Mouse (Mus musculus): ENCODE measurements around the gene Tecpr2. TPM values are rescaled to one million over a fixed set of nuclear protein-coding genes. Genes with fewer than 3 reads are reported as not detected.
"Not testable (repeated sequence)": the region's sequence is repeated elsewhere in the genome, so short reads cannot be mapped to it uniquely, and the experiment has no call there.

Gene Tecpr2
- polyA plus RNA-seq, 1 experiment from 2014 or later = 7.6 TPM

DNA sequence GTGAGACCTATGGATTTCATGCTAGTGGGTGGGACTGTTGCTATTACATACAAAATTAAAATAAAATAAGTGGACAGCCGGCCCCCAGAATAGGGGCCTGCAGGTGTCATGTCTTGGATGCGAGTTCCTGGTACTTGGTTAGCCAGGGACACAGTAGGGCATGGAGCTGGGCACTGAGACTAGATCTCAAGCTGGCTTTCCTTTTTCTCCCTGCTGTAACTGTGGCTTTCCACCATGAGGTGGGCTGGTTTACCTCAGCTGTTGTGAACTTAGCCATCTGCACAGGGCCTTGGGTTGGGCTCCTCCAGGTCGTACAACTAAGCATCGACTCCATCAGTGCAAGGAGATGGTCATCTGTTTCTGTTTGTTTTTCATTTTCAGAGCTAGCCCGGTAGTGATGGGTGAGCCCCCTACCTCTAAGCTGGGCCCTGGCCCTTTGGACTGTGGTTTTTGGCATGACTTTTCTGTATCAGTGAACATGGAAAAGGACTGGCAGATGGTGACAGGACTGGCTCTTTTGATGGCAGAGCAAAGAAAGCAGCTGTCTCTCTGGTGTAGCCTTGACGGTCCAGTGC, 42.8 kb upstream of the Tecpr2 start:
- peaks cover 26% of the 10 kb centered on the region for H3K27me3 ChIP-seq (ENCODE audit: control insufficient read depth, insufficient read depth, low read length)
- peak overlapping the region; percentile 35 for H3K4me3 ChIP-seq (replicated peaks; ENCODE audit: low read depth, low read length)
- H3K9ac ChIP-seq (replicated peaks; ENCODE audit: low read length) = peak overlapping the region; percentile 26
- 68% methylated on average over 6 of the region's 6 CpGs for WGBS
- H3K36me3 ChIP-seq (ENCODE audit: control insufficient read depth, insufficient read depth, low read length) = no peaks in the 10 kb centered on the region
- DNase-seq (no peak), ATAC-seq (ENCODE audit: low FRiP score, low TSS enrichment) (no peak)
- peak overlapping the region; percentile 53 for H3K4me2 ChIP-seq (ENCODE audit: low read length)
- H3K27ac ChIP-seq (replicated peaks; ENCODE audit: low read depth, low read length) = no peak overlapping the region
- H3K4me1 ChIP-seq (ENCODE audit: control insufficient read depth, insufficient read depth, low read length) = peaks cover 12% of the 10 kb centered on the region; the same call in 1 of the 2 replicates
- H3K9me3 ChIP-seq (ENCODE audit: control insufficient read depth, low read length) = no peaks in the 10 kb centered on the region

GRCm38 (mm10) chr12:110850010-110850928, 38.8 kb upstream of the Tecpr2 start, which contains the start of gene Zfp839:
Zfp839 (plus strand) TSS chr12:110850253.
- peak; percentile 88 for DNase-seq
- peak; percentile 86 for ATAC-seq (ENCODE audit: low FRiP score, low TSS enrichment)
- H3K27me3 ChIP-seq (ENCODE audit: control insufficient read depth, insufficient read depth, low read length) = peaks cover 12% of the 10 kb centered on the region
- peak within 1 kb of the TSS; percentile 79 for H3K4me3 ChIP-seq (replicated peaks; ENCODE audit: low read depth, low read length)
- H3K27ac ChIP-seq (replicated peaks; ENCODE audit: low read depth, low read length) = peak within 1 kb of the TSS; percentile 61
- peak within 1 kb of the TSS; percentile 90 for H3K9ac ChIP-seq (replicated peaks; ENCODE audit: low read length)
- H3K36me3 ChIP-seq (ENCODE audit: control insufficient read depth, insufficient read depth, low read length) = no peaks in the 10 kb centered on the region; the same call in 1 of the 2 replicates
- H3K4me1 ChIP-seq (ENCODE audit: control insufficient read depth, insufficient read depth, low read length) = peaks cover 12% of the 10 kb centered on the region; the same call in 1 of the 2 replicates
- under 1% methylated on average over 89 of the region's 89 CpGs for WGBS
- no peaks in the 10 kb centered on the region for H3K9me3 ChIP-seq (ENCODE audit: control insufficient read depth, low read length)
- H3K4me2 ChIP-seq (ENCODE audit: low read length) = peak within 1 kb of the TSS; percentile 73

DNA sequence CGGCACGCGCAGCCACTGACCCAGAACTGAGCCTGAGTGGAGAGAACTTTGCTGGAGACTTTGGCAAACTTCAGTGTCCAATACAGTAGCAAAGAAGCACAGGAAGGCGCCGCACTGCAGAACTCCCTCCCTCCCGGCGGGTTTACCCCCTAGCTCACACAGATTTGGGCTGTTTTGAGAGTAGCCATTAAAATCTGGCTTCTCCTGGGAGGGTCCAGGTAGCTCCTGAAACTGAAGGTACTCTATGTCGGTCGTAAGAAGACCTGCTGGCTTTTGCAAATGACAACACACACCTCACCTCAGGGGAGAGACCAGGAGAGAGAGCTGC, 38.2 kb upstream of the Tecpr2 start:
- ATAC-seq (ENCODE audit: low FRiP score, low TSS enrichment) = no peak
- Histone ChIP-seq H3K36me3 (ENCODE audit: control insufficient read depth, insufficient read depth, low read length) (peaks cover 6% of the 10 kb centered on the region), H3K4me2 (ENCODE audit: low read length) (peak overlapping the region; percentile 73), H3K9ac (replicated peaks; ENCODE audit: low read length) (peak overlapping the region; percentile 90; the same call in 1 of the 2 replicates), H3K9me3 (ENCODE audit: control insufficient read depth, low read length) (no peaks in the 10 kb centered on the region), H3K27ac (replicated peaks; ENCODE audit: low read depth, low read length) (no peak overlapping the region), H3K4me3 (replicated peaks; ENCODE audit: low read depth, low read length) (peak overlapping the region; percentile 79), H3K4me1 (ENCODE audit: control insufficient read depth, insufficient read depth, low read length) (peaks cover 12% of the 10 kb centered on the region; the same call in 1 of the 2 replicates), H3K27me3 (ENCODE audit: control insufficient read depth, insufficient read depth, low read length) (peaks cover 5% of the 10 kb centered on the region)
- WGBS = 17% methylated on average over 9 of the region's 9 CpGs
- no peak for DNase-seq

- Histone ChIP-seq H3K36me3 (ENCODE audit: control insufficient read depth, insufficient read depth, low read length) (peaks cover 11% of the 10 kb centered on the region), H3K27ac (replicated peaks; ENCODE audit: low read depth, low read length) (no peak overlapping the region), H3K4me2 (ENCODE audit: low read length) (no peak overlapping the region; the same call in 1 of the 2 replicates), H3K27me3 (ENCODE audit: control insufficient read depth, insufficient read depth, low read length) (peaks cover under 1% of the 10 kb centered on the region; the same call in 1 of the 2 replicates), H3K4me1 (ENCODE audit: control insufficient read depth, insufficient read depth, low read length) (peaks cover 12% of the 10 kb centered on the region; the same call in 1 of the 2 replicates), H3K9me3 (ENCODE audit: control insufficient read depth, low read length) (no peaks in the 10 kb centered on the region), H3K4me3 (replicated peaks; ENCODE audit: low read depth, low read length) (no peak overlapping the region), H3K9ac (replicated peaks; ENCODE audit: low read length) (no peak overlapping the region; the same call in 1 of the 2 replicates)
- ATAC-seq (ENCODE audit: low FRiP score, low TSS enrichment) (no peak), DNase-seq (no peak)
- 82% methylated on average over 12 of the region's 12 CpGs for WGBS
Measured at GRCm38 (mm10) chr12:110851414-110851813, 37.6 kb upstream of the Tecpr2 start.

DNA sequence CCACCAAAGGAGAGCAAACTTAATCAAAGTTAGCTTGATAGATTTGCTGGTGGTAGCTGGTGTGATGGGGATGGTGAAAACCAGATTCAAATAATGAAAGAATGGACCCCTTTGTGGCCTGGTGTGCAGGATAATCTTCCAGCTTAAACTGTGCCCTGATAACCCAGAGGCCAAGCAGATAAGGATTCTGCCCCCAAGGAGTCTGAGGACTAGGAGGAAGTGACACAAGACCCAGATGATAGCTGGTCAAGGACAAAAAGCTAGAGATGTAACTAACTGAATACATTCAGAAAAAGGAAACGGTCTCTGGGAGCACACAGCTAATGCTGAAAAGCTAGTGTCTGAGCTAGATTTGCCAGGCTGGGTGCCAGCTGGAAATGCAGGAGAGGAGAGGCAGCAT, 37.1 kb upstream of the Tecpr2 start:
- 91% methylated on average over 1 of the region's 1 CpGs for WGBS
- no peak for ATAC-seq (ENCODE audit: low FRiP score, low TSS enrichment)
- peaks cover 12% of the 10 kb centered on the region; the same call in 1 of the 2 replicates for H3K4me1 ChIP-seq (ENCODE audit: control insufficient read depth, insufficient read depth, low read length)

DNA sequence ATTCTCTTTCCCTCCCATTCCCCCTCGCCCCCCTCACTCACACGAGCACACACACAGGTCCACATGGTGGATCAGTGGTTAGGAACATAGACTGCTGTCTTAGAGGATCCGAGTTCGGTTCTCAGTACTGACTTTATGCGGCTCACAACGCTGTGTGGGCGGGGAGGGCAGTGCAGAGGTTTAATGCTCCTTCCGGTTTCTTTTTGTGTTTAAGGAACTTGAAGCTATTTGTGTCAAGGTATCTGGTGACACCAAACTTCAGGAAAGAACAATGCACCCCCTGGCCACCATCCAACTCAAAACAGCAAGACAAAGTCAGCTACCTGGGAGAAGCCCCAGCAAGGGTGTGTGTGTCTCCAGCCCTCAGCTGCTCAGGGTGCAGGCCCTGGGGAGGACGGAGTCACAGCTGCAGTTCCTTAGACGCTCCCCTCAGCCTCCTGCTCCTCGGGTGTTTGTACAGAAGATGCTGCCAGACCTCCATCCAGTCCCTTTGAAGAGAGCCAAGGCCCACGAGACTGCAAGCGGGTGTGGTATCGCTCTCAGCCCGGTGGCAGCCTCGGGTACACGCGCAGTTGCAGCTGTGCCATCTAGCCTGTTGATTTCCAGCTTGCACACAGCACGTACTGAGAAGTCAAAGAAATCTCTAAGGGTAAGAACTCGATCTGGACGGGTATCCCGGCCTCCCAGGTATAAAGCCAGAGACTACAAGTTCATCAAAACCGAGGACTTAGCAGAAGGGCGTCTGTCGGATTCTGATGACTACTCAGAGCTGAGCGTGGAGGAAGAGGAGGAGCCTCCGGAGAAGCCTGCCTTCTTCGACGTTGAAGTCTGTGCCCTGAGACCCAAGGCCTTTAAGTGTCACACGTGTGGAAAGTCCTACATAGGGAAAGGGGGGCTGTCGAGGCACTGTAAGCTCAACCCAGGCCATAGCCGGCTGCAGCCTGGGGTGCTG, 34.0 kb upstream of the Tecpr2 start:
- H3K4me2 ChIP-seq (ENCODE audit: low read length) = no peak overlapping the region
- H3K4me3 ChIP-seq (replicated peaks; ENCODE audit: low read depth, low read length) = no peak overlapping the region
- H3K27ac ChIP-seq (replicated peaks; ENCODE audit: low read depth, low read length) = no peak overlapping the region
- WGBS = 89% methylated on average over 32 of the region's 32 CpGs
- peaks cover 12% of the 10 kb centered on the region for H3K36me3 ChIP-seq (ENCODE audit: control insufficient read depth, insufficient read depth, low read length)
- no peak overlapping the region for H3K9ac ChIP-seq (replicated peaks; ENCODE audit: low read length)
- no peak for ATAC-seq (ENCODE audit: low FRiP score, low TSS enrichment)
- H3K9me3 ChIP-seq (ENCODE audit: control insufficient read depth, low read length) = no peaks in the 10 kb centered on the region
- H3K4me1 ChIP-seq (ENCODE audit: control insufficient read depth, insufficient read depth, low read length) = 0 out of 2 replicates have a peak, but pooled peaks cover 7% of the 10 kb centered on the region
- no peak for DNase-seq
- H3K27me3 ChIP-seq (ENCODE audit: control insufficient read depth, insufficient read depth, low read length) = no peaks in the 10 kb centered on the region

More for the DNA sequence above, 37.1 kb upstream of the Tecpr2 start:
- Histone ChIP-seq H3K9me3 (ENCODE audit: control insufficient read depth, low read length) (no peaks in the 10 kb centered on the region), H3K27ac (replicated peaks; ENCODE audit: low read depth, low read length) (no peak overlapping the region), H3K36me3 (ENCODE audit: control insufficient read depth, insufficient read depth, low read length) (peaks cover 12% of the 10 kb centered on the region), H3K9ac (replicated peaks; ENCODE audit: low read length) (no peak overlapping the region), H3K27me3 (ENCODE audit: control insufficient read depth, insufficient read depth, low read length) (no peaks in the 10 kb centered on the region), H3K4me3 (replicated peaks; ENCODE audit: low read depth, low read length) (no peak overlapping the region), H3K4me2 (ENCODE audit: low read length) (no peak overlapping the region)
- no peak for DNase-seq

DNA sequence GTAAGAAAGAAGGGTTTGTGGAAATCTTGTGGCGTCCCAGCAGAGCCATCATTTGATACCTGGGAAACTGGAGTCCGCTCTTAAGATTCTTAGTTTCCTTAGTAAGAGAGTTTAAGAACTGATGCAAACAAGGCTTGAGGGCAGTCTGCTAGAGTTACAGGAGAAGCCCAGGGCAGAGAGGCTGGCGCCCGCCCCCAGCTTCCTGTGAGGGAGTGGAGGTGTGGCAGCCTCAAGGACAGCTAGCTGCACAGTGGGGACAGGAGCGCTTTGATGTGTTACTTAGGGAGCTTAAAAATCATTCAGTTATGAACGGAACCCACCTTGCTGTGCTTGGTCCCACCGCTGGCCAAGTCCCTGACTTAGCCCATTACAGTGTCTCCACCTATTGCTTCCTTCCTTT, 31.9 kb upstream of the Tecpr2 start:
- Histone ChIP-seq H3K9me3 (ENCODE audit: control insufficient read depth, low read length) (no peaks in the 10 kb centered on the region), H3K36me3 (ENCODE audit: control insufficient read depth, insufficient read depth, low read length) (peaks cover 14% of the 10 kb centered on the region), H3K27ac (replicated peaks; ENCODE audit: low read depth, low read length) (no peak overlapping the region), H3K4me2 (ENCODE audit: low read length) (no peak overlapping the region), H3K27me3 (ENCODE audit: control insufficient read depth, insufficient read depth, low read length) (no peaks in the 10 kb centered on the region), H3K4me3 (replicated peaks; ENCODE audit: low read depth, low read length) (no peak overlapping the region), H3K9ac (replicated peaks; ENCODE audit: low read length) (no peak overlapping the region), H3K4me1 (ENCODE audit: control insufficient read depth, insufficient read depth, low read length) (no peaks in the 10 kb centered on the region)
- WGBS = 94% methylated on average over 7 of the region's 7 CpGs
- DNase-seq (no peak), ATAC-seq (ENCODE audit: low FRiP score, low TSS enrichment) (no peak)

DNA sequence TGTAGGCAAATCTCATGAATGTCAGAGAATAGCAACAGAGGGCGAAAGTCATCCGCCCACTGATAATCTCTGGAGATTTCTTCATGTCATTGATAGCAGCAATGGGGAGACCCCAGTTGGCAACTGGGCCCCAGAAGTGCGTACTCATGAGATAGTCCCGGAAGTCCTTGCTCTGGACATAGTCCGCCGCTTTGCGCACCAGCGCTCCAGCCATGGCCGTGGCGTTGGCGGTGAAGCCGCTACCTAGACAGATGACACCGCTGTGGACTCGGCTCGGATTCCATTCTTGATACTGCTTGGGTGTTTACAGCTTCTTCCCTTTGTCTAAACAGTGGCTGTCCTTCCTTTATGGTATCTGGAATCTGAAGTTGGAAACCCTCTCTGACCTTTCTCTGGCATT, 30.4 kb upstream of the Tecpr2 start:
- 97% methylated on average over 15 of the region's 15 CpGs for WGBS
- DNase-seq; H3K4me3 ChIP-seq (replicated peaks; ENCODE audit: low read depth, low read length); ATAC-seq (ENCODE audit: low FRiP score, low TSS enrichment); H3K4me2 ChIP-seq (ENCODE audit: low read length); H3K27me3 ChIP-seq (ENCODE audit: control insufficient read depth, insufficient read depth, low read length); H3K27ac ChIP-seq (replicated peaks; ENCODE audit: low read depth, low read length); H3K4me1 ChIP-seq (ENCODE audit: control insufficient read depth, insufficient read depth, low read length); H3K9ac ChIP-seq (replicated peaks; ENCODE audit: low read length); H3K9me3 ChIP-seq (ENCODE audit: control insufficient read depth, low read length): not testable (repeated sequence)
- H3K36me3 ChIP-seq (ENCODE audit: control insufficient read depth, insufficient read depth, low read length) = peaks cover 14% of the 10 kb centered on the region
